Mouse (Mus musculus) intestine, embryonic 14.5 days (tissue): ENCODE results near the gene Med26. TPM values are rescaled to one million over a fixed set of nuclear protein-coding genes. Genes with fewer than 3 reads are reported as not detected.

ENCODE experiments used
- ATAC-seq: fragments of 200-750 bp; cut with Nextera tagmentation; replicated peaks from 2 replicates; pipeline ENCODE4 v1.8.0; 2017; ENCODE audit warnings: low read depth, moderate number of reproducible peaks, moderate TSS enrichment, moderate library complexity; ENCODE audit not compliant: low FRiP score, low TSS enrichment
- DNase-seq: peaks from one replicate; pipeline ENCODE4 v3.0.0-alpha.2; 2018; ENCODE audit warnings: low spot score
- H3K27ac ChIP-seq: fragments of 300-500 bp; sonication (generic); 2 replicates; pipeline ENCODE4 v1.5.1; 2014; ENCODE audit warnings: low read depth, mild to moderate bottlenecking, control low read depth
- H3K27me3 ChIP-seq: fragments of 300-500 bp; sonication (generic); replicated peaks from 2 replicates; pipeline ENCODE4 v1.6.1; 2014; ENCODE audit warnings: low read length, control low read depth; ENCODE audit not compliant: control insufficient read depth, insufficient read depth
- H3K36me3 ChIP-seq: fragments of 300-500 bp; sonication (generic); 2 replicates; pipeline ENCODE4 v1.6.1; 2014; ENCODE audit warnings: low read length, control low read depth; ENCODE audit not compliant: control insufficient read depth, insufficient read depth
- H3K4me1 ChIP-seq: fragments of 300-500 bp; sonication (generic); replicated peaks from 2 replicates; pipeline ENCODE4 v1.6.1; 2014; ENCODE audit warnings: low read length, control low read depth, mixed read lengths; ENCODE audit not compliant: control insufficient read depth, insufficient read depth
- H3K4me2 ChIP-seq: fragments of 300-500 bp; sonication (generic); 2 replicates; pipeline ENCODE4 v1.6.1; 2014; ENCODE audit warnings: low read length
- H3K4me3 ChIP-seq: fragments of 300-500 bp; sonication (generic); 2 replicates; pipeline ENCODE4 v1.5.1; 2014; ENCODE audit warnings: low read depth, low read length, control low read depth, mixed read lengths
- H3K9ac ChIP-seq: fragments of 300-500 bp; sonication (generic); 2 replicates; pipeline ENCODE4 v1.6.1; 2014; ENCODE audit warnings: mild to moderate bottlenecking, low read length
- H3K9me3 ChIP-seq: fragments of 300-500 bp; sonication (generic); 2 replicates; pipeline ENCODE4 v1.6.1; 2016; ENCODE audit warnings: low read length, control low read depth; ENCODE audit not compliant: control insufficient read depth
- WGBS: fragments of 180-500 bp; shearing (Covaris S2); extraction: QIAGEN DNeasy Blood & Tissue Kit; methylation state at CpG from one replicate; pipeline ENCODE4 v1.1.7; 2014; 5-methylcytosine and 5-hydroxymethylcytosine counted together
- polyA plus RNA-seq: library from polyadenylated mRNA; unstranded; fragments of >200 nt; fragmentation: Nextera tagmentation; extraction: Ambion mirVana; gene quantifications from 2 replicates; pipeline ENCODE4 v1.2.1, GENCODE M21; 2014

Med26 gene
- polyA plus RNA-seq, 1 experiment from 2014 or later: 13.9 TPM

GRCm38 (mm10) chr8:72459881-72460533 is 88.1 kb downstream of the Med26 start:
- 91% methylated on average over 4 of the region's 4 CpGs for WGBS
- Histone ChIP-seq H3K4me2 (no peak overlapping the region), H3K36me3 (peaks cover 76% of the 10 kb centered on the region), H3K27ac (no peak overlapping the region), H3K4me1 (no peaks in the 10 kb centered on the region), H3K27me3 (no peaks in the 10 kb centered on the region), H3K9ac (no peak overlapping the region), H3K4me3 (no peak overlapping the region), H3K9me3 (no peaks in the 10 kb centered on the region)
- ATAC-seq (no peak), DNase-seq (no peak)

- no peak overlapping the region for H3K4me2 ChIP-seq
- no peak overlapping the region for H3K27ac ChIP-seq
- peaks cover 76% of the 10 kb centered on the region for H3K36me3 ChIP-seq
- 83% methylated on average over 6 of the region's 6 CpGs for WGBS
- H3K9me3 ChIP-seq: peaks cover 2% of the 10 kb centered on the region; the same call in 1 of the 2 replicates
- H3K4me1 ChIP-seq: no peaks in the 10 kb centered on the region
- H3K4me3 ChIP-seq: no peak overlapping the region
- no peak overlapping the region for H3K9ac ChIP-seq
- H3K27me3 ChIP-seq: no peaks in the 10 kb centered on the region
- DNase-seq (no peak), ATAC-seq (no peak)
Observed at GRCm38 (mm10) chr8:72458457-72458856, 89.6 kb downstream of the Med26 start.

GRCm38 (mm10) chr8:72457806-72458205 is 90.3 kb downstream of the Med26 start:
- ATAC-seq (no peak), DNase-seq (no peak)
- H3K4me2 ChIP-seq: no peak overlapping the region
- H3K9ac ChIP-seq: no peak overlapping the region
- no peaks in the 10 kb centered on the region for H3K4me1 ChIP-seq
- 77% methylated on average over 3 of the region's 3 CpGs for WGBS
- no peaks in the 10 kb centered on the region for H3K27me3 ChIP-seq
- peaks cover 72% of the 10 kb centered on the region for H3K36me3 ChIP-seq
- H3K9me3 ChIP-seq: peaks cover 2% of the 10 kb centered on the region; the same call in 1 of the 2 replicates
- no peak overlapping the region for H3K27ac ChIP-seq
- H3K4me3 ChIP-seq: no peak overlapping the region

GRCm38 (mm10) chr8:72455317-72455716 is 92.8 kb downstream of the Med26 start:
- Histone ChIP-seq H3K4me1 (no peaks in the 10 kb centered on the region), H3K27ac (no peak overlapping the region), H3K36me3 (peaks cover 70% of the 10 kb centered on the region), H3K4me2 (no peak overlapping the region), H3K9ac (no peak overlapping the region), H3K27me3 (no peaks in the 10 kb centered on the region), H3K4me3 (no peak overlapping the region), H3K9me3 (peaks cover 2% of the 10 kb centered on the region; the same call in 1 of the 2 replicates)
- DNase-seq (no peak), ATAC-seq (no peak)
- WGBS: 94% methylated on average over 4 of the region's 4 CpGs

GRCm38 (mm10) chr8:72453904-72454303 is 94.2 kb downstream of the Med26 start:
- H3K4me3 ChIP-seq: no peak overlapping the region
- ATAC-seq (no peak), DNase-seq (no peak)
- 92% methylated on average over 2 of the region's 2 CpGs for WGBS
- H3K4me1 ChIP-seq: no peaks in the 10 kb centered on the region
- no peaks in the 10 kb centered on the region for H3K27me3 ChIP-seq
- peaks cover 2% of the 10 kb centered on the region; the same call in 1 of the 2 replicates for H3K9me3 ChIP-seq
- H3K36me3 ChIP-seq: peaks cover 70% of the 10 kb centered on the region
- H3K4me2 ChIP-seq: no peak overlapping the region
- H3K27ac ChIP-seq: no peak overlapping the region
- no peak overlapping the region for H3K9ac ChIP-seq

- Histone ChIP-seq H3K27me3 (no peaks in the 10 kb centered on the region), H3K4me1 (no peaks in the 10 kb centered on the region), H3K4me3 (no peak overlapping the region), H3K27ac (no peak overlapping the region), H3K4me2 (no peak overlapping the region), H3K36me3 (peaks cover 63% of the 10 kb centered on the region), H3K9ac (no peak overlapping the region), H3K9me3 (peaks cover 2% of the 10 kb centered on the region; the same call in 1 of the 2 replicates)
- 71% methylated on average over 8 of the region's 8 CpGs for WGBS
- ATAC-seq (no peak), DNase-seq (no peak)
Observed at GRCm38 (mm10) chr8:72451516-72451915, 96.6 kb downstream of the Med26 start.

GRCm38 (mm10) chr8:72445071-72445470 is 103.0 kb downstream of the Med26 start:
- Histone ChIP-seq H3K9ac (no peak overlapping the region), H3K4me1 (0 out of 2 replicates have a peak, but pooled peaks cover 4% of the 10 kb centered on the region), H3K27ac (no peak overlapping the region), H3K4me2 (no peak overlapping the region), H3K36me3 (peaks cover 13% of the 10 kb centered on the region), H3K27me3 (no peaks in the 10 kb centered on the region), H3K9me3 (no peaks in the 10 kb centered on the region), H3K4me3 (no peak overlapping the region)
- ATAC-seq (no peak), DNase-seq (no peak)
- 96% methylated on average over 6 of the region's 6 CpGs for WGBS
